Mouse (Mus musculus): ENCODE data around the gene Fbn1. TPM values are rescaled to one million over a fixed set of nuclear protein-coding genes. Genes with fewer than 3 reads are reported as not detected.

Gene Fbn1
- total and polyA plus RNA-seq, 3 experiments: 0.04 to 0.17 (median 0.09) TPM

DNA sequence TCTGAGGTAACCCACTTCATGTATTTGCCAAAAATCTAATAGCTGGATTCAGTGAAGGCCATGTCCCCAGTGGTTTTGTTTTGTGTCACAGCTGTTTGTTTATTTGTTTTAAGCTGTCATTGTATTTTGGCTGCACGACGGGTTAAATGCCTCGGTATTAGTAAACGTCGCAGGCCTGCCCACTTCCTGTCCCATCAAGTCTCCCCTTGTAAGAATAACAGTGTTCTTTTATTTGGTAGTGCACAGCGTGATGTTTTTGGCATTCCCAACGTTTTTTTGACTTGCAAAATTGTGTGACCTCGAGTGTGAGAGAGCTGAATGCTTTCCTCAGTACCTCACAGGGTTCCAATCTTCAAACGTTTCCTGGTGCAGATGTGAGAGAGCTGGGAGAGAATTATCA is 244.0 kb downstream of the Fbn1 start:
- TF ChIP-seq NRF1 (IDR thresholded peaks at IDR 0.05; ENCODE audit: low read depth, low read length) (no peak), CTCF (conservative IDR thresholded peaks at IDR 0.05 in 1 of 2, IDR thresholded peaks at IDR 0.05 in 1 of 2; ENCODE audit: low read depth in 2 of 2, low read length in 2 of 2) (no peak), ZKSCAN1 (IDR thresholded peaks at IDR 0.05; ENCODE audit: borderline replicate concordance, low read depth, low read length) (no peak), MYC (IDR thresholded peaks at IDR 0.05; ENCODE audit: low read depth, low read length) (no peak), POLR2AphosphoS2 (IDR thresholded peaks at IDR 0.05; ENCODE audit: low read depth, low read length) (no peak), USF1 (IDR thresholded peaks at IDR 0.05; ENCODE audit: low read depth, low read length) (no peak), RCOR1 (conservative IDR thresholded peaks at IDR 0.05; ENCODE audit: low read depth, low read length) (no peak), ETS1 (conservative IDR thresholded peaks at IDR 0.05; ENCODE audit: low read depth, low read length) (no peak), USF2 (conservative IDR thresholded peaks at IDR 0.05; ENCODE audit: low read depth, low read length) (no peak), MAX (IDR thresholded peaks at IDR 0.05; ENCODE audit: low read length) (no peak), TBP (conservative IDR thresholded peaks at IDR 0.05; ENCODE audit: low read depth, low read length) (no peak), E2F4 (IDR thresholded peaks at IDR 0.05; ENCODE audit: insufficient replicate concordance, low read depth, low read length) (no peak), POLR2A (IDR thresholded peaks at IDR 0.05; ENCODE audit: low read depth, low read length) (no peak), ZMIZ1 (IDR thresholded peaks at IDR 0.05; ENCODE audit: low read depth, low read length) (no peak), RAD21 (IDR thresholded peaks at IDR 0.05; ENCODE audit: low read depth, low read length) (no peak), GABPA (IDR thresholded peaks at IDR 0.05; ENCODE audit: insufficient replicate concordance, low read depth, low read length) (no peak)
- H3K4me3 ChIP-seq (replicated peaks in 1 of 3; ENCODE audit: low read depth in 2 of 3, low read length in 2 of 3, poor library complexity in 1 of 3): no peak overlapping the region
- H3K36me3 ChIP-seq (replicated peaks in 1 of 2; ENCODE audit: control insufficient read depth in 1 of 2, insufficient read depth in 1 of 2, low read length in 1 of 2): peaks cover 5 to 23% of the 10 kb centered on the region in 2 experiments
- H3K27me3 ChIP-seq (replicated peaks): no peaks in the 10 kb centered on the region
- H3K9ac ChIP-seq (ENCODE audit: insufficient read depth, low read depth): no peak overlapping the region
- DNase-seq (ENCODE audit: extremely low read depth): no peak
- H3K27ac ChIP-seq (ENCODE audit: insufficient read depth, low read depth): no peak overlapping the region
- H3K4me1 ChIP-seq (ENCODE audit: control insufficient read depth in 1 of 2, insufficient read depth in 2 of 2): no peaks in the 10 kb centered on the region
- no peak overlapping the region for H3K4me2 ChIP-seq (ENCODE audit: insufficient read depth, low read depth, poor library complexity, severe bottlenecking)
- dilution Hi-C loops (cut with MboI; ENCODE audit: extremely low pct_ligation_motif_present, extremely low pct_unique_long_range_greater_than_20kb, low sequenced_read_pairs) (no loop called here), in situ Hi-C loops (cut with MboI; ENCODE audit: low pct_ligation_motif_present, low pct_unique_long_range_greater_than_20kb, low sequenced_read_pairs) (no loop called here)
- no peaks in the 10 kb centered on the region for H3K9me3 ChIP-seq (replicated peaks; ENCODE audit: low read length)
- H3K79me2 ChIP-seq (replicated peaks; ENCODE audit: control insufficient read depth, extremely low read depth, insufficient read depth, poor library complexity, severe bottlenecking): no peaks in the 10 kb centered on the region

DNA sequence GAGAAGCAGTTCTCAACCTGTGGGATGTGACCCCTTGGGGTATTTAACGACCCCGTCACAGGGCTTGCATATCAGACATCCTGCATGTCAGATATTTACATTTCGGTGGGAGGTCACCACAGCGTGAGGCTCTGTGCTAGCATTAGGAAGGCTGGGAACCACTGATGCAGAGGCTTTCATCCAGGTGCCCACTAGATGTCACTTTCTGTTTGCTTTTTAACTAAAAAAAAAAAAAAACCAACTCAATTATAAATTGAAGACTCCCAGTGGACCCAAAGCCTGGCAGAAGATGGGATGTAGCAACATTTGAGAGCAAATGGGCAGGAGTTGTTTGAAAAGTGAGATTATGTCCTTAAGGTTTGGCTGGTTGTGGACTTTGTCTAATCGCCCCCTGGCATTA is 244.7 kb downstream of the Fbn1 start:
- no peaks in the 10 kb centered on the region for H3K9me3 ChIP-seq (replicated peaks; ENCODE audit: low read length)
- in situ Hi-C loops (cut with MboI; ENCODE audit: low pct_ligation_motif_present, low pct_unique_long_range_greater_than_20kb, low sequenced_read_pairs) (no loop called here), dilution Hi-C loops (cut with MboI; ENCODE audit: extremely low pct_ligation_motif_present, extremely low pct_unique_long_range_greater_than_20kb, low sequenced_read_pairs) (no loop called here)
- peak; percentile 73 for TF ChIP-seq RAD21 (IDR thresholded peaks at IDR 0.05; ENCODE audit: low read depth, low read length)
- no peak for TF ChIP-seq USF2 (conservative IDR thresholded peaks at IDR 0.05; ENCODE audit: low read depth, low read length)
- TF ChIP-seq E2F4 (IDR thresholded peaks at IDR 0.05; ENCODE audit: insufficient replicate concordance, low read depth, low read length): no peak
- no peak for TF ChIP-seq JUND (conservative IDR thresholded peaks at IDR 0.05; ENCODE audit: low read depth, low read length)
- TF ChIP-seq CTCF (conservative IDR thresholded peaks at IDR 0.05 in 1 of 2, IDR thresholded peaks at IDR 0.05 in 1 of 2; ENCODE audit: low read depth in 2 of 2, low read length in 2 of 2): peak in 1 of 2 experiments; percentile 64; a peak in 2 of 4 replicates
- TF ChIP-seq ZC3H11A (IDR thresholded peaks at IDR 0.05; ENCODE audit: low read depth, low read length): 0 out of 2 replicates have a peak, but pooled peaks have one; percentile 4
- peak; percentile 33 for TF ChIP-seq SMC3 (IDR thresholded peaks at IDR 0.05; ENCODE audit: low read depth, low read length)
- TF ChIP-seq KAT2A (IDR thresholded peaks at IDR 0.05; ENCODE audit: insufficient replicate concordance, low read length): no peak
- TF ChIP-seq NRF1 (IDR thresholded peaks at IDR 0.05; ENCODE audit: low read depth, low read length): no peak
- TF ChIP-seq POLR2AphosphoS2 (IDR thresholded peaks at IDR 0.05; ENCODE audit: low read depth, low read length): no peak
- TF ChIP-seq ZNF384 (IDR thresholded peaks at IDR 0.05; ENCODE audit: low read depth, low read length): peak; percentile 96
- no peaks in the 10 kb centered on the region for H3K27me3 ChIP-seq (replicated peaks)
- H3K36me3 ChIP-seq (replicated peaks in 1 of 2; ENCODE audit: control insufficient read depth in 1 of 2, insufficient read depth in 1 of 2, low read length in 1 of 2): peaks cover 9 to 27% of the 10 kb centered on the region in 2 experiments
- H3K79me2 ChIP-seq (replicated peaks; ENCODE audit: control insufficient read depth, extremely low read depth, insufficient read depth, poor library complexity, severe bottlenecking): no peaks in the 10 kb centered on the region
- DNase-seq (ENCODE audit: extremely low read depth): no peak
- no peaks in the 10 kb centered on the region for H3K4me1 ChIP-seq (ENCODE audit: control insufficient read depth in 1 of 2, insufficient read depth in 2 of 2)
- no peak overlapping the region for H3K4me3 ChIP-seq (replicated peaks in 1 of 3; ENCODE audit: low read depth in 2 of 3, low read length in 2 of 3, poor library complexity in 1 of 3)
- no peak overlapping the region for H3K4me2 ChIP-seq (ENCODE audit: insufficient read depth, low read depth, poor library complexity, severe bottlenecking)
- H3K9ac ChIP-seq (ENCODE audit: insufficient read depth, low read depth): no peak overlapping the region
- no peak overlapping the region for H3K27ac ChIP-seq (ENCODE audit: insufficient read depth, low read depth)
